Mouse (Mus musculus): ENCODE data around the gene Mrpl49.

- TF ChIP-seq CTCF (IDR thresholded peaks at IDR 0.05; ENCODE audit: extremely low read depth, insufficient read length, insufficient replicate concordance, low read depth, low read length) (no peak), POLR2A (IDR thresholded peaks at IDR 0.05; ENCODE audit: low read depth, low read length) (no peak)
These were observed 11.4 kb upstream of the Mrpl49 start for GRCm38 (mm10) chr19:6068951-6069350.

All from small intestine, adult 2 months (tissue).